Mouse (Mus musculus) left cerebral cortex, adult 9 months (tissue): ENCODE results near the gene Rpl35.

Experiments used
- DNase-seq, 2 experiments: peaks; one replicate each; pipeline ENCODE4 v3.0.0; 2022; ENCODE audit warnings: low spot score in 2 of 2

Rpl35 gene

GRCm38 (mm10) chr2:38997386-38998374, 7.7 kb downstream of the Rpl35 start, which contains the start of gene Wdr38:
TSS of gene Wdr38 (plus strand) at chr2:38997476.
- peak; percentile 84 to 92 for DNase-seq

- no peak for DNase-seq
Measured at GRCm38 (mm10) chr2:38992452-38992851, 13.0 kb downstream of the Rpl35 start.

DNA sequence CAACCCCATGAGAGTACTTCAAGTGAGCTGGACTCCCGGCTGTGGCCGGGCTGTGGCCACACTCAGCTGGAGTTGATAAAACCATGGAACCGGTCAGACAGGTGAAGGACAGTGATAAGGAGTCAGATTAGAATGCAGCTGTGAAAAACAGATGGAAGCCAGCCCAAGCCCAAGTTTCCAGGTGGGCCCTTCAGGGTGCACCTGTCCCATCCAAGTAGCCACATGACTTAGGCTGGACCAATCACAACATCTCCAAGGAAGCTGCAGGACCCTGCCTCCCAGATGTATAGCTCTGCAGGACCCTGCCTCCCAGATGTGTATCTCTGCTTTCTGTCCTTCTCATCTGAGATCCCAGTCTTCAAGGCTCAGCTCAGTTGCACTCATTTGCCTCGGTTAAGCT, 13.4 kb downstream of the Rpl35 start:
- no peak for DNase-seq

DNA sequence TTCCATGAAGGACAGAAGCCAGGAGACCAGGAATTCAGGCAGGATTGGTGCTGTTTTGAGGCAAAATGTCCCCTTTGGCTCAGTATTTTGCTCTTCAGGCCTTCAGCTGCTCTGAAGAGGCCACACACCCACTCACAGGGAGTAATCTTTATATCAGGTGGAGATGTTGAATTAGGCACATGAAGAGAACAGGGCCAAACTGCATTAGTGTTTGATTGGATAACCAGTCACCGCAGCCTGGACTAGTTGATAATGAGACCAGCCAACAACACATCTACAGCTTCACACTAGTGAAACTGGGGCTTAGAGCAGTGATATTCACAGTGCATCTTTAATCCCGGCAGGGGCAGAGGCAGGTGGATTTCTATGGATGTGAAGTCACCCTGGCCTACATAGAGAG, 16.5 kb downstream of the Rpl35 start:
- no peak for DNase-seq

DNA sequence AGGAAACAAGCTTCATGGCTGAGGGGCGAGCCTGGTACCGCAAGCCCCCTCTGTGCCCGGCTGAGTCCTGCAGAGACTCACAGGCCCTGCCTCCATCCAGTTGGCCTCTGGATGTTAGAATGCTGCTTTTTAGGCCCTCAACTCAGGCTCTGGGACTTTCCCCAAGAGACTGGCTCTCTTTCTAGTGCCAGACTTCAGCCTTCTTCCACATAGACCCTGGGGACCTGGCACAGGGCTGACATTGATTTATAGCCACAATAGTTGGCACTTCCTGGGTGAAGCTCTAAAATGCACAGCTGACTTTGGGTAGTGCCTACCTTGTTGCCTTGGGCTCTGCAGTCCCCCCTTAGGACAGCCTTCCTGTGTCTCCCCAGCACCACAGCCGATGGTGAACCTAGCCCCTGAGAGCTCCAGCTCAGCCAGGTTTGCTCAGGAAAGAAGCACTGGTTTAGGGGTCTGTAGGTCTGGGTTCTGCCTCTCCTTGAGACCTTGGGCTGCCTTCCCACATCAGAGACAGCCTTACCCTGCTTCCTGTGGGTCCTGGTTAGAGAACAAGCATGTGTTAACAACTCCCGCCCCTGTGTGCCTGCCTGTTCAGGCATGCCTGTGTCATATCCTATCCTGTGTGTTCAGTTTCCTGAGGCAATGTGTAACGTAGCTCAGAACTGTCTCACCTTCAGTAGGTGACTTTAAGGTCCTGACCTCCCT, 17.5 kb downstream of the Rpl35 start:
- DNase-seq = no peak

DNA sequence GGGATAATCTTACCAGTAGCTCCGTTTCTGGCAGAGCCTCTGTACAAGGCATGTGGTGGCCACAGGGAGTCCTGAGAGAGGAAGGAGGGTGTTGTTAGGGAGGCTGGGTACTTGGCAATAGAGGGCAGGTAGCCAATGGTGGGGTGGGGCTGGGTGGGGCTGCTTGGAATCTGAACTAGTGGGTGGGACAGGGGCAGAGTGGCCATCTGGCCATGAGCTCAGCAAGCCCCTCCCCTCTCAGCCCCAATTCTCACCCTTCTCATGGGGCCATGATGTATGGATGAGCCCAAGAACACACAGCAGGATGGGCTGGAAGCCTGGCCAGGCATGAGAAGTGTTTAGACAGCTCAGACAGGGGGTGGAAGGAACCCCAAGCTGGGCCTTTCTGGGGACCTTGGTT, 18.1 kb downstream of the Rpl35 start:
- no peak for DNase-seq

- no peak for DNase-seq
Measured at GRCm38 (mm10) chr2:38986580-38986979, 18.8 kb downstream of the Rpl35 start.

GRCm38 (mm10) chr2:38983456-38983855, 22.0 kb downstream of the Rpl35 start:
- DNase-seq = no peak

DNA sequence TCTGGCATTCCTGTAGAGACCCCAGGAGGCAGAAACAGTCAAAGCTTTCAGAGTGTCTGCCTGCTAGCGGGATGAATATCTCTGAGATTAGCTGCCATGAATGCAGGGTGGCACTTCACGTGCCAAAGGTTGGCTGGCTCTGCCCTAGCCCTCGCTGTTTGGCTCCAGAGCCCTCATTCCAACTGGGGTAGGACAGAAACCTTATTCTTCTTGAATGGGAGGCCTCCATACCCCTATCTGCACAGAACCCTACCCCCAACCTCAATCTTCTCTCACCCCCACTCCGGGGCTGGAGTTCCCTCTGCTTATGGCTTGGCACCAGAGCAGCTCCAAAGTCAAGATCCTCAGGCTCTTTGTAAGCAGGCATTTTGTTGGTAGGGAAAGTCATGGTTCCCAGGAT, 27.6 kb downstream of the Rpl35 start:
- no peak for DNase-seq

- no peak for DNase-seq
Measured at GRCm38 (mm10) chr2:38975941-38976805, 29.3 kb downstream of the Rpl35 start.

GRCm38 (mm10) chr2:38975181-38975580, 30.2 kb downstream of the Rpl35 start:
- no peak for DNase-seq

GRCm38 (mm10) chr2:38974171-38974570, 31.3 kb downstream of the Rpl35 start:
- no peak for DNase-seq

GRCm38 (mm10) chr2:38973701-38974100, 31.7 kb downstream of the Rpl35 start:
- DNase-seq = no peak

DNA sequence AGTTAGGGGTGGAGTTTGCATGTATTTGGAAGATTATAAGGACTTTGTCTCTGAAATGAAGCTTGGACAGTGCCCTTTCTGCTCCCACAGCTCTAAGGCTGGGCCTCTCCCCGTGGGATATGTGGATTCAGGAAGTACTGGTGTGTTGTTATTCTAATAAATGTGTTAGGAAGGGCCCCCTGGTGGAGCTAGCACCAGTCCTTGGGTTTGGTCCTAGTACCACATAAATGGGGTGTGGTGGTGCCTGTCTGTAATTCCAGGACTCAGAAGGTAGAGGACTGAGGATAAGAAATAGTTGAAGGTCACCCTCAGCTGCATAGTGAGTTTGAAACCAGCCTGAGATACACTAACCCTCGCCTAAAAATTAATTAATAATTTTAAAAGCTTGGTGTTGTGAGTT, 32.2 kb downstream of the Rpl35 start:
- DNase-seq = no peak

- DNase-seq = no peak
Measured at GRCm38 (mm10) chr2:38970057-38970456, 35.4 kb downstream of the Rpl35 start.

- DNase-seq = no peak
Measured at GRCm38 (mm10) chr2:38969650-38970049, 35.8 kb downstream of the Rpl35 start.

GRCm38 (mm10) chr2:38964198-38964597, 41.2 kb downstream of the Rpl35 start:
- no peak for DNase-seq

GRCm38 (mm10) chr2:38957671-38958223, 47.7 kb downstream of the Rpl35 start:
- no peak for DNase-seq

DNA sequence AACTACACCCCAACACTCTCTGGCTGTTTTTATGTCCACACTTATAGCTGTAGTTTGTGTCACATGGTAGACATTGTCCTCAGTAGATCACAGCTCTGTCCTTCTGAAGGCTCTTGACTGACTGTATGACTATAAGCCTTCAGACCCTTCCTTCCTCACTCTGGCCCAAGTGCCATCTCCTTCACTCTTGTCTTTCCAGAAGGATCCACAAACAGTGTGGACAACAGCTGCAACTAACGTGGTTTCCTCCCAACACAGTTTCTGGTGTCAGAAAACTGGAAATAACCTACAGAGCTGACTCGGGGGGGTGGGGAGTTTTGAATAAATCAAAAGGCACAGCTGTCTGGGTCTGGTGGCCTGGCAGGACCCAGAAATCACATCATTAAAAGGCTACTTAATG, 49.4 kb downstream of the Rpl35 start:
- DNase-seq = no peak

DNA sequence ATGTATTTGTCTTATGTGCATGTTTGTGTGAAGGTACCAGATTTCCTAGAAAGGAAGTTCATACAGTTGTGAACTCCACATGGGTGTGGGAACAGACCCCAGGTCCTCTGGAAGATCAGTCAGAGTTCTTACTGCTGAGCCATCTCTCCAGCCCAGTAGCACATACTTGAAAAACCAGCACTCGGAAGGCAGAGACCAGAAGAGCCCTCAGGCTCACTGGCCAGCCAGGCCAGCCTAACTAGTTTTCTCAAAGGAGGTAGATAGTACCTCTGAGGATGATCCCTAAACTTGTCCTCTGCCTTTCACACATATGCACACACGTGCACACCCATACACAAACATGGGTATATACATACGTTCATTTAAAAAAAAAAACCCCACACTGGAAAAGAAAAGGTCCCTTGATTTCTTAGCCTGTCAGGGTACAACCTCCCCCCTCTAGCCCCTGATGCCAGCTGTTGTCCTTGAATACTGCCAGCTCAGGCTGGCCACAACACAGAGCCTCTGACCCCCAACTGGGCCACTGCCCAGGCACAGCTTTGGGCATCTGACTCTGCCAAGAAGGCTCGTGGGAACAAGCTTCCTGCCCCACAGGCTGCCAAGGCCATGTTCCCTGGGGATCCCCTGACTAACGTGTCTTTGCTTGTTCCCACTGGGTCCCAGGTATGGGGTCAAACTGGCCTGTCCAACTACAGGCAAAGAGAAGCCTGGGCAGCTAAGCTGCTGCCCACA, 52.1 kb downstream of the Rpl35 start:
- peak; percentile 23 to 47 for DNase-seq
